Mouse (Mus musculus): ENCODE measurements at regions not wholly inside any gene's neighbourhood (a gene's known extent, or its start where the extent isn't known, plus 50 kb on each side); places are given as distances from the start of the nearest gene placed in this dataset.

- no peak for TF ChIP-seq CTCF (IDR thresholded peaks at IDR 0.05; ENCODE audit: insufficient read depth, low read length)
- TF ChIP-seq POLR2A (IDR thresholded peaks at IDR 0.05; ENCODE audit: borderline replicate concordance, extremely low read depth, low read depth, low read length): no peak
Measured at GRCm38 (mm10) chr9:27509157-27509556, 112.6 kb downstream of the Spata19 start.
